Mouse (Mus musculus) stomach, postnatal 0 days (tissue): ENCODE data around the gene Cacna1g. TPM values are rescaled to one million over a fixed set of nuclear protein-coding genes. Genes with fewer than 3 reads are reported as not detected.
A peak's percentile ranks its signal among the peaks of the same experiment; 100 is the strongest.
"Not testable (repeated sequence)": the region's sequence is repeated elsewhere in the genome, so short reads cannot be mapped to it uniquely, and the experiment has no call there.

Source experiments
- ATAC-seq: fragments of 200-750 bp; cut with Nextera tagmentation; 2 replicates; pipeline ENCODE4 v1.8.0; 2017; ENCODE audit not compliant: low FRiP score, low TSS enrichment
- DNase-seq: peaks from one replicate; pipeline ENCODE4 v3.0.0-alpha.2; 2016; ENCODE audit warnings: low spot score
- H3K27ac ChIP-seq: fragments of 300-500 bp; sonication (generic); replicated peaks from 2 replicates; pipeline ENCODE4 v1.5.1; 2014; ENCODE audit warnings: mild to moderate bottlenecking, control low read depth
- H3K27me3 ChIP-seq: fragments of 300-500 bp; sonication (generic); 2 replicates; pipeline ENCODE4 v1.6.1; 2014; ENCODE audit warnings: low read length; ENCODE audit not compliant: control insufficient read depth, insufficient read depth
- H3K36me3 ChIP-seq: fragments of 300-500 bp; sonication (generic); 2 replicates; pipeline ENCODE4 v1.6.1; 2014; ENCODE audit warnings: low read length, mixed read lengths; ENCODE audit not compliant: control insufficient read depth, insufficient read depth
- H3K4me1 ChIP-seq: fragments of 300-500 bp; sonication (generic); replicated peaks from 2 replicates; pipeline ENCODE4 v1.6.1; 2014; ENCODE audit warnings: antibody characterized with exemption; ENCODE audit not compliant: control insufficient read depth, insufficient read depth
- H3K4me2 ChIP-seq: fragments of 300-500 bp; sonication (generic); replicated peaks from 2 replicates; pipeline ENCODE4 v1.6.1; 2014; ENCODE audit warnings: low read depth, mild to moderate bottlenecking, control low read depth, moderate library complexity
- H3K4me3 ChIP-seq: fragments of 300-500 bp; sonication (generic); 2 replicates; pipeline ENCODE4 v1.5.1; 2014; ENCODE audit warnings: low read depth, low read length, control low read depth
- H3K9ac ChIP-seq: fragments of 300-500 bp; sonication (generic); 2 replicates; pipeline ENCODE4 v1.6.1; 2014; ENCODE audit warnings: mild to moderate bottlenecking, low read length, control low read depth, mixed read lengths
- H3K9me3 ChIP-seq: fragments of 300-500 bp; sonication (generic); 2 replicates; pipeline ENCODE4 v1.6.1; 2016; ENCODE audit warnings: low read length; ENCODE audit not compliant: control insufficient read depth
- CTCF ChIP-seq: IDR thresholded peaks from 2 replicates; pipeline ENCODE4 v1.5.1; 2016; ENCODE audit warnings: antibody characterized with exemption, low read depth, mild to moderate bottlenecking, moderate library complexity
- EP300 ChIP-seq: optimal IDR thresholded peaks from 2 replicates; pipeline ENCODE3; 2016; ENCODE audit warnings: antibody characterized with exemption
- WGBS: fragments of 180-500 bp; shearing (Covaris S2); extraction: QIAGEN DNeasy Blood & Tissue Kit; methylation state at CpG from one replicate; pipeline ENCODE4 v1.1.7; 2014; 5-methylcytosine and 5-hydroxymethylcytosine counted together
- polyA plus RNA-seq: library from polyadenylated mRNA; unstranded; fragments of >200 nt; fragmentation: Nextera tagmentation; extraction: Ambion mirVana; gene quantifications from 2 replicates; pipeline ENCODE4 v1.2.1, GENCODE M21; 2015

Cacna1g gene
- polyA plus RNA-seq, 1 experiment from 2014 or later: 1.8 TPM

DNA sequence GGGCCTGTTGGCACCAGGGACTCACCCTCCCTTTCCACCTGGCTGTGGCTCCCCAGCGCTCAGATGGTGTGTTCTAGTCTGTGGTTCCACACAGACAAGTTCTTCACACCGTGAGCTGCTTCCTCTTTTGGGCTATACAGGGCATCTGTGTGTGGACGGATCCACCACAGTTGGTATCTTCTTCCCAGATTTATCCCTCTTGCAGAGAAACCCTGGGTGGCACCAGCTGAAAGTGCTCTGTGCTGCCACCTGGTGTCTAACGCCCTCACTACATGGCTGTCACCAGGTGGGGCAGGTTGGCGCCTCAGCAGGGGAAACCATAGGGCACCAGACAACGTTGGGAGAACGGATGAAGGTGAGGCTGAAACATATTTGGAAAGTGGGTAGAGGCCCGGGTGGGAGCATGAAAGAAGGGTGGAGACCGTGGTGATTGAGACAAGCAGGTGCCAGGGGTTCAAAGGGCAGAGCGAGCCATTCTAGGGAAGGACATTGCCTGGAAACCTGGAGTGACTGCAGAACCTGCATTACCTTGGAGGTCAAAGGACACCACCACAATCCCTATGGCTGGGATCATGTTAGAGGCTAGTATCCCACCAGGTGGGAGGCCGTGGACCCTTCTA, 69.2 kb downstream of the Cacna1g start:
- TF ChIP-seq CTCF (peak; percentile 95), EP300 (no peak)
- peak; percentile 90 for DNase-seq
- H3K9me3 ChIP-seq: no peaks in the 10 kb centered on the region
- H3K4me1 ChIP-seq: 0 out of 2 replicates have a peak, but pooled peaks cover 3% of the 10 kb centered on the region
- no peak overlapping the region for H3K9ac ChIP-seq
- H3K36me3 ChIP-seq: no peaks in the 10 kb centered on the region
- peak overlapping the region; percentile 73 for H3K27ac ChIP-seq
- no peak overlapping the region for H3K4me2 ChIP-seq
- peak; percentile 67 for ATAC-seq
- H3K4me3 ChIP-seq: no peak overlapping the region
- 20% methylated on average over 11 of the region's 11 CpGs for WGBS
- H3K27me3 ChIP-seq: no peaks in the 10 kb centered on the region

DNA sequence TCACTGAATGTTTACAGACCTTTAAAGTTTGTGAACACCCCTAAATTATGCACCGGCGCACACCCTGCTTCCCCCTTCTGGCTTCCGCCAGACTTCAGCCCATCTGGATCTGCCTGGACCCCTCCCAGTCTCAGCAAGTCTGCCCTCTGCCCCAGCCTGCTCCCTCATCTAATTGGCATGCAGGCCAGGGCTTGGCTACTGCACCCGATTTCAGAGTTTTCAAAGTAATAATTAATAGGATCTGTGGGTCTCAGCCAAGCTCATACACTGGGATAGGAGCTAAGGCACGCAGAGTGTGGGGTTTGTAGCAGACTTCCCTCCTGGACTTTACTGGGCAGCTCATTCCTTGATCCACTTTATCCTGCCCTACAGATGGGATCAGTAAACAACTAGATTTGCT, 69.8 kb downstream of the Cacna1g start:
- ATAC-seq: peak; percentile 76
- 34% methylated on average over 5 of the region's 5 CpGs for WGBS
- peak overlapping the region; percentile 73 for H3K27ac ChIP-seq

DNA sequence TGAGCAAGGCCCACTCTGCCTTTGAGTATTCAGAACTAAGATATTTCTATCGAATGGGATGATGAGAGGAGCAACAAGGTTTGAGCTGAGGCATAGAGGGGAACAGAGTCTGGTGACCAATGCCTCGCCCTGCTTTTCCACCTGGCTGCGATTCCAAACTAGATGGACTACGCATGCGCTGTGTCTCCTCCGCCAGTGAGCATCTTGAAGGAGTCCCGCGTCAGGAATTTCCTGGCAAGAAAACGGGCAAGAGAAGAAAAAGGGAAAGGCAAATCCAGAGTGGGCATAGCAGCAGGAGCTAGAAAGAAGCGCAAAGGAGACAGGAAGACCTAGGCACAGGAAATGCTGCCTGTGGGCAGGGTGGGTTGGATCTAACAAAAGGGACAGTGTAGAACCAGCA, 70.2 kb downstream of the Cacna1g start:
- DNase-seq: no peak
- H3K27me3 ChIP-seq: no peaks in the 10 kb centered on the region
- no peaks in the 10 kb centered on the region for H3K9me3 ChIP-seq
- no peaks in the 10 kb centered on the region for H3K36me3 ChIP-seq
- peak overlapping the region; percentile 56 for H3K27ac ChIP-seq
- H3K9ac ChIP-seq: no peak overlapping the region
- 0 out of 2 replicates have a peak, but pooled peaks cover 3% of the 10 kb centered on the region for H3K4me1 ChIP-seq
- no peak overlapping the region for H3K4me2 ChIP-seq
- WGBS: 68% methylated on average over 10 of the region's 10 CpGs
- H3K4me3 ChIP-seq: no peak overlapping the region
- ATAC-seq: no peak
- no peak for TF ChIP-seq EP300
- no peak for TF ChIP-seq CTCF

More for the DNA sequence above, 69.8 kb downstream of the Cacna1g start:
- no peak for TF ChIP-seq CTCF
- no peak for TF ChIP-seq EP300
- Histone ChIP-seq H3K4me1 (0 out of 2 replicates have a peak, but pooled peaks cover 3% of the 10 kb centered on the region), H3K4me3 (no peak overlapping the region), H3K27me3 (no peaks in the 10 kb centered on the region), H3K36me3 (no peaks in the 10 kb centered on the region), H3K9me3 (no peaks in the 10 kb centered on the region), H3K9ac (no peak overlapping the region), H3K4me2 (no peak overlapping the region)
- peak; percentile 43 for DNase-seq

DNA sequence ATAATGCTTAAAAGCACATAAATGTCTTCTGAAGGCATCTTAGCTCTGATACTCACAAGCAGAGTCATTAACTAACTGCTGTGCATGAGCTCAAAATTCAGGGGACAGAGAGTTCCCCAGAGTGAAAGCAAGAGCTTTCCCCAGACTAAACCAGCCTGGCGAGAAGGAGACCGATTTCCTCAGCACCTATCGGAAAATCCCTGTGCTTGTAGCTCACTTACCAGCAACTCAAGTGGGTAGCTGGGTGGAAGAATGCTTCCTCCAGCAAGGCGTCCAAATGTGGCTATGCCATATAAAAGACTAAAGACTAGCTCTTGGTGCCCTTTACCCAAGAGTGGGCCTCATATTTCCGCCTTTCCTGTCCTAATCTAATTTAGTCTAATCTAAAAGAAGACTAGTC, 71.3 kb downstream of the Cacna1g start:
- Histone ChIP-seq H3K36me3 (no peaks in the 10 kb centered on the region), H3K4me3 (no peak overlapping the region), H3K4me2 (no peak overlapping the region), H3K4me1 (0 out of 2 replicates have a peak, but pooled peaks cover 3% of the 10 kb centered on the region), H3K27ac (no peak overlapping the region), H3K27me3 (no peaks in the 10 kb centered on the region), H3K9ac (no peak overlapping the region), H3K9me3 (no peaks in the 10 kb centered on the region)
- TF ChIP-seq CTCF: no peak
- TF ChIP-seq EP300: no peak
- 83% methylated on average over 5 of the region's 5 CpGs for WGBS
- DNase-seq: no peak
- ATAC-seq: no peak

DNA sequence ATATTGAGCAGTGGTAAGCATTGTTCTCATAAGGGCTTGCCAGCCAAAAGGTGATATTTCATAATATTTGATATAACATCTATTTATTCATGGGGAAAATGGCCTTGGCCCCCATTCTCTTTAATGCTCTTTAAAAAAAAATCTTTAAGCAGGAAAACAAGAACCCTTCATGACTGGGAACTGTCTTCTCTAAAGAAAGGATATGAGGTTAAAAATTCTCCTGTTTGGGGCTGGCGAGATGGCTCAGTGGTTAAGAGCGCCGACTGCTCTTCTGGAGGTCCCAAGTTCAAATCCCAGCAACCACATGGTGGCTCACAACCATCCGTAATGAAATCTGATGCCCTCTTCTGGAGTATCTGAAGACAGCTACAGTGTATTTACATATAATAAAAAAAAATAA, 72.0 kb downstream of the Cacna1g start:
- DNase-seq, ATAC-seq, H3K4me2 ChIP-seq, H3K9me3 ChIP-seq, H3K36me3 ChIP-seq, H3K27me3 ChIP-seq, H3K27ac ChIP-seq, H3K4me1 ChIP-seq, H3K9ac ChIP-seq, H3K4me3 ChIP-seq: not testable (repeated sequence)
- 81% methylated on average over 4 of the region's 4 CpGs for WGBS

DNA sequence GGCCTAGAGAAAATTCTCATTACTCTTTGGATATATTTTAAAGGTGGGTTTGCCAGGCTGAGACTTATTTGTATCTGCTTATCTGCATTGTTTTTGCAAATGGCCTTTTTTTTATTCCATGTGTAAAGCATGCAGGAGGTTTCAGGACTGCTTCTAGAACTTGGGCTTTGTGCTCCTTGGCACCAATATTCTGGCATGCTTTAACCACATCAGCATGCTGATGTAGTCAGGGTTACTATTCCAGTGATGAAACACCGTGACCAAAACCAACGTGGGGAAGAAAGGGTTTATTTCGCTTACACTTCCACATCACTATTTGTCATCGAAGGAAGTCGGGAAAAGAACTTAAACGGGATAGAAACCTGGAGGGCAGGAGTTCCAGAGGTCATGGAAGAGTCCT, 73.0 kb downstream of the Cacna1g start:
- Histone ChIP-seq H3K27ac (no peak overlapping the region), H3K9me3 (no peaks in the 10 kb centered on the region), H3K27me3 (no peaks in the 10 kb centered on the region), H3K4me3 (no peak overlapping the region), H3K36me3 (no peaks in the 10 kb centered on the region), H3K4me1 (0 out of 2 replicates have a peak, but pooled peaks cover 3% of the 10 kb centered on the region), H3K4me2 (no peak overlapping the region), H3K9ac (no peak overlapping the region)
- WGBS: 49% methylated on average over 6 of the region's 6 CpGs
- ATAC-seq (no peak), DNase-seq (no peak)
- no peak for TF ChIP-seq EP300
- no peak for TF ChIP-seq CTCF
